In the genomic region with DNA sequence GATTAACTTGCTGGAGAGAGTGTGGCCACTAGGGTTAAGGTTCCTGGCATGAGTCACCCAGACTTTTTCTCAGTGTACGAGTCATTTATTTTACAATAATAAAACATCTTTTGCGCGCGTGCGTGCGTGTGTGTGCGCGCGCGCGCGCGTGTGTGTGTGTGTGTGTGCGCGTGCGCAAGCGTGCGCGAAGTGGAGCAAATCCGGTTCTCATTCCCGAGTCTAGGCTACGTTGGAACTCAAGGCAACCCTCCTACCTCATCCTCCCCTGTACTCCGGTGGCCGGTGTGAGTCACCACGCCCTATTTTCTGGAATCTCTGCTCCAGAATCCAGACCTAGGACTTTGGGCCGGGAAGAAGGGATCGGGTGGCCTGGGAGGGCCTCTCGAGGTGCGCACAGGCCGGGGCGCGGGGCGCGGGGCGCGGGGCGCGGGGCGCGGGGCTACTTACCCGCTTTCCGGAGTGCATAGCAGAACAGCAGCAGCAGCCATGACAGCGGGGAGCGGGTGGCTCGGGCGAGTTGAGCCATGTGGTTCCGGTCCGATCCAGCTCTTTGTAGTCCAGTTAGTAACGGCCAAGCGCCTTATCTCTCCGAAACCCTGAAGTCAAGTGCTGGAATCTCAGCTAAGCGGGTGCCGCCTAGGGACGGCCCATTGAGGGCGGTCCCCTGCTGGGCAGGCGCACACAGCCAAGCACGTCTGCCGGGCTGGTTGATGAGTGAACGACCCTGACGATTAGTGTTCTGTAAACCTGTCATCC, we compare ENCODE assay signal across 7 mouse cellular contexts. TPM values are rescaled to one million over a fixed set of nuclear protein-coding genes. Genes with fewer than 3 reads are reported as not detected.
DNase-seq lines count a peak whose midpoint lies in the region; ATAC-seq and TF ChIP-seq lines count a peak whose summit lies in the region.

Gene Pvr (minus strand): TSS at position 655 of the 756 bp plus-strand sequence.

- H3K9me3 ChIP-seq in intestine, postnatal 0 days (ENCODE audit: control insufficient read depth): no peaks in the 10 kb centered on the region
- no peaks in the 10 kb centered on the region for H3K9me3 ChIP-seq in midbrain, embryonic 10.5 days (replicated peaks)

- H3K9ac ChIP-seq in intestine, postnatal 0 days (ENCODE audit: low read depth, low read length): peak within 1 kb of the TSS; percentile 90

- H3K36me3 ChIP-seq in intestine, postnatal 0 days (ENCODE audit: control insufficient read depth, insufficient read depth): peaks cover 28% of the 10 kb centered on the region
- peaks cover 24% of the 10 kb centered on the region for H3K36me3 ChIP-seq in midbrain, embryonic 10.5 days

- no peaks in the 10 kb centered on the region for H3K27me3 ChIP-seq in intestine, postnatal 0 days (replicated peaks; ENCODE audit: control insufficient read depth, insufficient read depth, low read length)
- H3K27me3 ChIP-seq in midbrain, embryonic 10.5 days (ENCODE audit: low read depth, poor library complexity, severe bottlenecking): 0 out of 2 replicates have a peak, but pooled peaks cover 3% of the 10 kb centered on the region

- under 1% methylated on average over 58 of the region's 60 CpGs for WGBS in intestine, postnatal 0 days
- WGBS in midbrain, embryonic 10.5 days: under 1% methylated on average over 60 of the region's 60 CpGs

- H3K4me3 ChIP-seq in intestine, postnatal 0 days (ENCODE audit: low read depth, low read length): peak within 1 kb of the TSS; percentile 79
- peak within 1 kb of the TSS; percentile 88 for H3K4me3 ChIP-seq in midbrain, embryonic 10.5 days

- ATAC-seq in granulocyte monocyte progenitor cell, adult 5-6 weeks (replicated peaks; ENCODE audit: poor library complexity, severe bottlenecking): peak; percentile 74
- peak; percentile 92 for ATAC-seq in intestine, postnatal 0 days

- TF ChIP-seq CTCF in intestine, postnatal 0 days (IDR thresholded peaks at IDR 0.05; ENCODE audit: low read depth): peak; percentile 58

- intact Hi-C loops in left cerebral cortex, postnatal 4 days (cut with DNase I): loop anchor here (5.0 kb wide), 1 partner anchor 37 kb away; no protein-coding TSS in a partner anchor

- H3K4me1 ChIP-seq in intestine, postnatal 0 days (replicated peaks; ENCODE audit: control insufficient read depth, insufficient read depth, low read length): peaks cover 4% of the 10 kb centered on the region; the same call in 1 of the 2 replicates
- peaks cover 22% of the 10 kb centered on the region for H3K4me1 ChIP-seq in midbrain, embryonic 10.5 days

- H3K4me2 ChIP-seq in intestine, postnatal 0 days (replicated peaks; ENCODE audit: low read depth): peak within 1 kb of the TSS; percentile 90

- H3K27ac ChIP-seq in intestine, postnatal 0 days (ENCODE audit: low read depth, low read length): peak within 1 kb of the TSS; percentile 93
- H3K27ac ChIP-seq in midbrain, embryonic 10.5 days (replicated peaks): peak within 1 kb of the TSS; percentile 90

- peak; percentile 89 for DNase-seq in adrenal gland, postnatal 10 days
- DNase-seq in embryo, embryonic 9.5 days (ENCODE audit: extremely low spot score): peak; percentile 80
- DNase-seq in left cerebral cortex, postnatal 4 days: peak; percentile 38
- DNase-seq in midbrain, embryonic 10.5 days (ENCODE audit: low spot score): peak; percentile 76
- peak; percentile 71 to 77 for DNase-seq in right cerebral cortex, postnatal 36 days (ENCODE audit: low spot score in 2 of 2)

RNA-seq across cellular contexts. Expression of gene Pvr, which starts in this region (rescaled TPM):
- total RNA-seq in adrenal gland, postnatal 10 days (2021): 10 to 100 TPM; 20.9 to 24.9 TPM
- 10.7 and 32.3 TPM in 2 replicates for total RNA-seq in granulocyte monocyte progenitor cell, adult 5-6 weeks (2014; fragmentation: Nextera tagmentation)
- total RNA-seq in granulocyte monocyte progenitor cell, adult 5-6 weeks (2017): 10.9 and 11.3 TPM in 2 replicates
- polyA plus RNA-seq in intestine, postnatal 0 days (2015; fragmentation: Nextera tagmentation; extraction: Ambion mirVana): 8.9 and 10.7 TPM in 2 replicates
- total RNA-seq in left cerebral cortex, postnatal 4 days (2021): 10 to 100 TPM; 14.6 to 18.8 TPM
- 7.4 and 7.5 TPM in 2 replicates for polyA plus RNA-seq in midbrain, embryonic 10.5 days (2016; fragmentation: Nextera tagmentation; extraction: Ambion mirVana)

Comparison
In these comparisons a context has a peak if more than half of its experiments do, and no peak if none do; other contexts are left out.
1. Peak in every context shown above with its lines: DNase-seq, ATAC-seq, H3K4me3 ChIP-seq and H3K27ac ChIP-seq.
2. DNase-seq: peak in every context shown above with its lines; median percentile 89 in adrenal gland, postnatal 10 days; 80 in embryo, embryonic 9.5 days; 76 in midbrain, embryonic 10.5 days; 74 in right cerebral cortex, postnatal 36 days; 38 in left cerebral cortex, postnatal 4 days.